Mouse (Mus musculus) stomach, postnatal 0 days (tissue): Measurements from ENCODE around the gene Cdc16.

Experiments
- CTCF ChIP-seq: IDR thresholded peaks from 2 replicates; pipeline ENCODE4 v1.5.1; 2016; ENCODE audit warnings: antibody characterized with exemption, low read depth, mild to moderate bottlenecking, moderate library complexity
- EP300 ChIP-seq: optimal IDR thresholded peaks from 2 replicates; pipeline ENCODE3; 2016; ENCODE audit warnings: antibody characterized with exemption

GRCm38 (mm10) chr8:13828598-13829172 lies 71.2 kb downstream of the Cdc16 start:
- TF ChIP-seq CTCF (no peak), EP300 (no peak)
